Mouse (Mus musculus) erythroblast, embryonic 14.5 days (primary cell): ENCODE results near the gene 1810013L24Rik.

Experiments used
- GATA1 ChIP-seq: IDR thresholded peaks from 2 replicates; pipeline ENCODE4 v1.6.1; 2012; ENCODE audit warnings: low read length, inconsistent platforms, mixed read lengths
- TAL1 ChIP-seq: IDR thresholded peaks from 3 replicates; pipeline ENCODE4 v1.6.1; 2012; ENCODE audit warnings: low read length, inconsistent platforms, mixed read lengths

GRCm38 (mm10) chr16:8780187-8780586 is 49.7 kb upstream of the 1810013L24Rik start:
- no peak for TF ChIP-seq TAL1
- no peak for TF ChIP-seq GATA1
